Mouse (Mus musculus) lung, postnatal 14 days (tissue): Measurements from ENCODE around the gene Gm973.

Experiments used
- DNase-seq: peaks from one replicate; pipeline ENCODE4 v3.0.0; 2021

Gm973 gene

GRCm38 (mm10) chr1:59492432-59492831, 23.6 kb upstream of the Gm973 start:
- no peak for DNase-seq

GRCm38 (mm10) chr1:59495970-59496369, 20.1 kb upstream of the Gm973 start:
- DNase-seq: no peak

DNA sequence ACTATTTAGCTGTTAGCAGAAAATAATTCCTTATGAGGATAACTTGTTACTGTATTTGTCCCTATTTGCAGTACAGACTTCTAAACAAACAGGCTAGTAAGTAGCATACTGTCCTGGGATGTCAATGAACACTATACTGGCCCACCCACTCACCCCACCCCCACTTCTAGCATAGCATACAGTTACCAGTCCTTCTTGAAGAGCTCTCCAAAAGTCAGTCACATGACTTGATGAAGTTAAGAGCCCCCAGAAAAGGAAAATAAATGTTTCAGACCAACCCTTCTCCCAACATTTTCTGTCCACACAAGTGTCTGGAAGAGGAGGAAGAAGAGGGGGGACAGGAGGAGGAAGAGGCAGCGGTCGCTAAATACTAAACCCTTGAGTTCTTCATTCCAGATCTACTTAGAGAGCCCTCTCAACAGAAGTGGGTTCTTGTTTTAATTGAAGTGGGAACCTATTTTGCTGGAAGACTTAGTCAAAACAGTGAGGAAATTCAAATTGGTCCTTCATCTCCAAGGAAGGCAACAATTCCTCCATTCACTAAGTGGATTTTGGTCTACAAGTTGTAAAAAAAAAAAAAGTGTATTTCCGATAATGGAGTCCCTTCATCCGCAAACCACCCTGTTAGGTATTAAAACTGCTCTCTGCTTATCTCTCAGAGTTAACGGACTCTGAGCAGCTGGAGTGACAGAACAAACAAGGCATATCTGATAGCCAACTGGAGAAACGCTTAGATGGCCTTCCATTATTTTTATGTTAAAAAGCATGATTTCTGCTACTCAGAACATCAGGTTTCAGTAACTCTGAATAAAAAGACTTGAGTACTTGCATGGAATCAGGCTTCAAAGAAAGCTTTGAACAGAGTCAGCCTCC, 18.1 kb upstream of the Gm973 start:
- DNase-seq: no peak

GRCm38 (mm10) chr1:59499327-59499726, 16.7 kb upstream of the Gm973 start:
- no peak for DNase-seq

- DNase-seq: no peak
These were observed 13.7 kb upstream of the Gm973 start for GRCm38 (mm10) chr1:59502355-59502754.

DNA sequence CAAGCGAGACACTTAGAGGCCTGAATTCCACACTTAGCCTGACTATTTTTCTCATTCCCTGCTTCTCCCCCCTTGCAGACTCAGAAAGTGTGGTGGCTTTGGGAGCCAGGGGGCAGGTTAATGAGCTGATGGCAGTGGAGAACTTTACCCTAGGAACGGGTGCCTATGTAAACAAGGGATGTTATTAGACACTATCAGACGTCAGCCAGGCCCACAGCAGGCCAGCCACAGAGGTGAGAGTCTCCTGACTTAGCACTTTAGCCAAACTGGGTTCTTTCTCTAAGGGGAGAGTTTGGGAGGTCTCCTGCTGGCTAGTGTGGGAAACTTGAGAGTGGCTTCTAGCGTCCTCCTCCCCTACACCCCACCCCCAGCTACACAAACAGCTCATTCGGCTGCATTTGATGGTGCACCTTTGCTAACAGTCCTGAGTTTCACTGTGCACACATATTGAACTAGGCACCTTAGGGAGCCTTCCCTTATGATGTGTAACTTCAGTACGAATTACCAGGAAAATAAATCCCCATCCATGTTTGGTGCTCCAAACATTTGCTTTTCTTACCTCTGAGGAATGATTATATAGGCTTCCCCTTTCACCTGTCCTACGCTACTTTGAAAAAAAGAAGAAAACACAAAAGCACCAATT, 12.3 kb upstream of the Gm973 start:
- DNase-seq: no peak

GRCm38 (mm10) chr1:59504302-59504700, 11.8 kb upstream of the Gm973 start:
- DNase-seq: no peak

GRCm38 (mm10) chr1:59508463-59509139, 7.5 kb upstream of the Gm973 start:
- peak; percentile 73 for DNase-seq

- DNase-seq: no peak
These were observed 4.3 kb upstream of the Gm973 start for GRCm38 (mm10) chr1:59511566-59512270.

DNA sequence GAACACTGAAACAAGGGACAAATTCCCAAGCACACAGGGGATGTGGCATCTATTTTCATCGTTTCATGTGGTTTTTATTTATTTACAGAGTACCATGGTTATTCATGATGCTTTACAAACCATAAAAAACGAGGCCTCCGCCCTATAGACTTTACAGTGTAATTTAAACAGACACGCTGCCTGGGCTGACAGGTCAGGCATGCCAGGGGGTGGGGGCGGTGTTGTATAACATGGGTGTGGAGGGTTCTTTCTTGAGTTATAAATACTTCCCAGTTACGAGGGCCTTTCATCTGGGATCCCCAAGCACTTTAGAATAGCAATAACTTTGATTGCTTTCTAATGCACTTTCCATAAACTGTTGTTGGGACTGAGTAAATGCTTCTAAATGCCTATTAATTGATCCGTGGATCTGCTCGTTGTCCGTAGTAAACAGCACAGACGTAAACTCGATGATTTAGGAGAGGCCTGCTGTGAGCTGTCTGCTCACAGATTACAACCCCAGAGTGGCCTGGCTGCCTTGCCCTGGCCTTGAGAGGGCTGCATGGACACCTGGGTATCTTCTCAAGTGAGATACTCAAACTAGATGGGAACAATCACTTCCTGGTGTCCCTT, 4.3 kb downstream of the Gm973 start:
- DNase-seq: no peak

- no peak for DNase-seq
These were observed 6.4 kb downstream of the Gm973 start for GRCm38 (mm10) chr1:59522456-59522855.

GRCm38 (mm10) chr1:59523378-59523958, 7.4 kb downstream of the Gm973 start:
- DNase-seq: no peak

DNA sequence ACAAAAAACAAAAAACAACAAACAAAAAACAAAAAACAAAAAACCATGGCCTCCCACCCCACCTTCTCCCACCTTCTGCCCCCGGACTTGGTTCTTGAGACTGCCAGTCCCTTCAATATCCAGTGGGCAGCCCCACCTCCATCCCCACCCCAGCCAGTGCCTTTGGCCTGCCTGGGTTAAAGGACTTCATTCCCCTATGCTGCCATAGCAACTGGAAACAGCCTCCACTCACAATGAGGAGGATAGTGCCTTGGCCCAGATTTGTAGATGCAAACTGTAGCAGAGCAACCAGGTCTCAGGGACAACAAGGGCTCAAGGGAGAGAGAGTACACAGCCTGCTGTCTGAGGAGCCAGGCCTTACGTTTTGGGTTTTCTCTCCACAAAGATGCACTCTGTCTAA, 8.0 kb downstream of the Gm973 start:
- DNase-seq: no peak

GRCm38 (mm10) chr1:59524759-59525158, 8.7 kb downstream of the Gm973 start:
- DNase-seq: no peak

- DNase-seq: no peak
These were observed 11.2 kb downstream of the Gm973 start for GRCm38 (mm10) chr1:59527219-59527618.

DNA sequence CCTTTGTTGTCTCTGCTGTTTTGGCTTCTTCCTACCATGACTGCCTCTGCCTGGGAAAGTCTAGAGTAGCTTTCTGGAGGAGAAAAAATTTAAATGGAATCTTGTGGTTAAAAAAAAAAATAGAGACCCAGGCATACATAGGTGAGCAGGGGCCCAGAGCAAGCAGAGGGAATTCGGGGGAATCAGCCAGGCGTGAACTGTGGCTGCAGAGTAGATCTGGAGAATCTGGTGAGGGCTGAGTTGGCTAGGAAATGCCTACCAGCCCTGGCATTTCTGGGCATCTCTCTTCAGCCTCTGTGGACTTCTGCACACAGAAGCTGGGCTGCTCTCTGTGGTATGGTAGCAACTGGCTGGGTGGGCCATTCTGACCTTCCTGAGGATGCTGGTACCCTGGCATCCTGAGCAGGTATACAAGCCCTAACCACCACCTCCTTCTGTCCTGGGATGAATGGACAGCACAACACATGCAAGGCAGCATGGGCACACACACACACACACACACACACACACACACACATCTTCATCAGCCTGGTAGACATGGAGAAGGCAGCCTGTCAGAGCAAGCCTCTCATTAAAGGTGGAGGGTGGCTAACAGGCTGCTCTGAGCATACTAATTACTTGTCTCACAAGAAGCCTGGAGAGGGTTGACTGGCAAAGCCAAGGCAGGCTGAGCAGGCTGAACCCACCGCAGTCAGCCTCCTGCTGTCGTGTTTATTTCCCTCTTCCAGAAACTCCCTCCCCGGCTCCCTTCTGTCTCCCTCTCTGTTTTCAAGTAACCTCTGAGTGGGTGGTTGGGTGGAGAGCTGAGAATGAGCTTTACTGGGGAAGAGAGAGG, 19.1 kb downstream of the Gm973 start:
- DNase-seq: no peak

DNA sequence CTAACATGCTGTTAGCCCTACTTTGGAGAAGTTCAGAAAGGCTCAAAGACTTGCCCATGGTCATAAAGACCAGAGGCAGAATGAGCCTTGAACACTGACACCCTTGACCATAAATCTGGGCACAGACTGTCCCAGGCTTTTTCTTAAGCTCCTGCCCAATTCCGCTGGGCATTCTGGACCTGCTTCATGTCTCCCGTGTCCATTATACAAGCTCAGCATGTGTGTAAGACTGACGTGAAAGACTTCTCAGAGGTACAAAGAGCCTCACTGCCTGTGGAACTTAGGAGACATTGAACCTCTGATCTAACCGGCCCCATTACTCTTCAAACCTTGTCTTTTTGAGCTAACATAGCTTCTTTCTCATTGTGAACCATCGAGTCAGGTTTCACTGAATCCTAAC, 22.3 kb downstream of the Gm973 start:
- DNase-seq: no peak

GRCm38 (mm10) chr1:59540537-59541148, 24.6 kb downstream of the Gm973 start:
- DNase-seq: no peak

DNA sequence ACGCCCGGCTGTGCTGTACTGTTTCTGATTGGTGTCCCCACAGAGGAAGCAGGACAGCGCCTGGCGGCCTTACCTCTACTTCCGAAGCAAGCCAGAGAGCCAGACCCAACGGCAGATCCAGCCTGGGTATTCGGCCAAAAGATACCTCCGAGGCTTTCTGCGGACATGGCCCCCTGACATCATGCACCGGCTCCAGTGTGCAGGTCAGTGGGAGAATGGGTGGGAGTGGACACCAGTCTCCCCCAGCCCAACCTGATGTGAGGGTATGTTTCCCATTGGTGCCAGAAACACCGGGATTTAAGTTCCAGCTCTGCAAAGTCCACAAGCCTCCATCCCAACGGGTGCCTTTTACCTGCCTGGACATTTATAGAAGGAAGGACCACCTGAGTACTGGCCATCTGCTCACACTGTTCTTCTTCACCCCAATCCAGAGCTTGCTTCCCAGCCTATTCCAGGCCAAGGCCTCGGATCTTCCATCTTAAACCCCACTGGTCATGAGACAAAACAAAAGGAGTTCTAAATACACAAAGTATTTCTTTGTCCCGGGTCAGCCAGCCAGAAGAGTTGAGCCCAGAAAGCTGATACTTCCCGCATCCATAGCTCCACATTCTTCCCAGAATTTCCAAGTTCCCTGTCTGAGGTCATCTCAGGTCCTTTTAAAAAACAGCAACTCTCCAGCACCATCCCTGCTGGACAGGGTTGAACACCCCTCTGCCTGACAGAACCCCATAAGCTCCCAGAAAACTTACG, 25.4 kb downstream of the Gm973 start:
- no peak for DNase-seq

- no peak for DNase-seq
These were observed 26.2 kb downstream of the Gm973 start for GRCm38 (mm10) chr1:59542231-59542630.
